Mouse (Mus musculus) adrenal gland, postnatal 10 days (tissue): ENCODE measurements around the gene Cyp2f2. TPM values are rescaled to one million over a fixed set of nuclear protein-coding genes. Genes with fewer than 3 reads are reported as not detected.

ENCODE experiments used
- DNase-seq: peaks from one replicate; pipeline ENCODE4 v3.0.0; 2021; ENCODE audit warnings: mixed read lengths
- long read RNA-seq, 2 experiments: library from polyadenylated mRNA; stranded (forward); transcript quantifications; one replicate each; pipeline ENCODE4 v2.0.0; 2021
- total RNA-seq, 2 experiments: library from RNA; stranded (reverse); gene quantifications; 2 replicates each; pipeline ENCODE4 v1.2.3; 2021

Gene Cyp2f2
- total RNA-seq, result 100 to 1,000 TPM; 291 to 323 TPM
- long read RNA-seq, experiment 1, transcript Cyp2f2-201 (10 exons, 1,866 nt), result major isoform, 173 of 257 reads
- long read RNA-seq, experiment 1, partial matches to known transcripts, result 74 of 257 reads
- long read RNA-seq, experiment 1, other reads (novel, unspliced or antisense), result 10 of 257 reads
- long read RNA-seq, experiment 2, transcript Cyp2f2-201 (10 exons, 1,866 nt), result major isoform, 152 of 191 reads
- long read RNA-seq, experiment 2, partial matches to known transcripts, result 31 of 191 reads
- long read RNA-seq, experiment 2, other reads (novel, unspliced or antisense), result 8 of 191 reads

- DNase-seq, result peak; percentile 71
Measured at GRCm38 (mm10) chr7:27119676-27120075, at the start of gene Cyp2f2. TSS of gene Cyp2f2 (plus strand) at chr7:27119909.

DNA sequence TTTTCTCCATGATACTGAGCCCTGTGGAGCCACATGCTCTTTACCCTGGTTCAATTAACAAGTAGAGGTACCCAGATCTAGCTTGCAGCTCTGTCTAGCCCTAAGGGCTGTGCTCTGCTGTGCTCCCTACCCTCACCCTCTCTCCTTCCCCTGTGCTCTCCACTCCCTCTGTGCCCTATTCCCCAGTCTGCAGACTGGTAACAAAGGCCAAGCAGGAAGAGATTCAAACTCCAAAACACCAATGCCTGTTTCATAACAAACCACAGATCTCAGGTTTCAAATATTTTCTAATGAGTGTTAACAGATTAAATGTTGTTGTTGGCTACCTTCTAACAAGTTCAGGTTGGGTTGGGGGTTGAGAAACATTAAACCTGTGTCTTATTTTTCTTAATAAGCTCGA, 41.1 kb upstream of the Cyp2f2 start:
- DNase-seq, result no peak

DNA sequence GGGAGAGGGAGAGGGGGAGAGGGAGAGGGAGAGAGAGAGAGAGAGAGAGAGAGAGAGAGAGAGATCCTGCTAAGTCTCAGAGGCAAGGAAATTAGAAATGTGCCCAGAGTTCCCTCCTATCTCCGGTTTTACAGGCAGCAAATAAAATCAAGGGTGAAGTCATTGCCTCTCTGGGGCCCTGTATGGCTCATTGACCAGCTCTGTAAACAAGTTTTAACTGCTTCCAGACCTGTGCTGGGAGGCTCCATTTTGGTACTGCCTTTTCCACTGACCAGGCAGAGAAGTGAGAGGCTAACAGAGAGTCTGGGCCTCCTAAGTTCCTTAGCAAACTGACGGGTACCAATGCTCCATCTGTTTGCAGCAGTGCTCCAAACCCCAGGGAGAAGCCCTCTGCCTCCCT, 38.1 kb upstream of the Cyp2f2 start:
- no peak for DNase-seq

DNA sequence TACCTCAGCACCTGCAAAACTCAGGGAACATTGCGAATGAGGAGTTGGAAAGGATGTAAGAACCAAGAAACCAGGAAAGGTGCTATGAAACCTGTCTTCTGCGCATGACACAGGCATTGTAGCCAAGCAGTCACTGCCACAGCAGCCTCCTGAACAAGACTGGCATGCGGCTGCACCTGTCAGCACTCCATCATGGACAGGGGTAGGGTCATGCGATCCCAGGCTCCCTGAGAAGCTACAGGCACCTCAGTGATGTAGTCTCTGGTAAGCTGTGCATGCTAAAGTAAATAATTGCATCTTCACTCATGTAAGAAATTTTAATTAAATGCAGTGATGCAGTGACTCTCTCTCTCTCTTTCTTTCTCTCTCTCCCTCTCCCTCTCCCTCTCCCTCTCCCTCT, 28.7 kb upstream of the Cyp2f2 start:
- no peak for DNase-seq

- no peak for DNase-seq
Measured at GRCm38 (mm10) chr7:27092038-27092703, 27.5 kb upstream of the Cyp2f2 start.

DNA sequence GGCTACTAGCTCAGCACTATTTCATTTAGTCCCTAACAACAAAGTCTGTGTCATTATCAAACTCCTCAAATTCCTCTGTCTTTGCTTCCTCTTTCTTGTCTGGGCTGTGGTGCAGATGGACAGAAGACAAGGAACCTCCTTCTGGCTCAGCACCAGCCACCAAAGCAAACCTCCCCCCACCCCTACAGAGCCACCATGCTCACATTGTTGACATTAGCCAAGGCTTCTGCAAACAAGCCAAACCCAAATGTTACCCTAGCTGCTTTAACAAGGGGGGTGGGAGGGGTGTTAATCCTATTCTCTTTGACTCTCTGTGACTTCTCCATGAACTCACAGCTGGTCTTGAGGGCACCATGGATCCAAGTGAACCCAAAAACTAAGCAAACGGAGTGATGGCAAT, 26.8 kb upstream of the Cyp2f2 start:
- no peak for DNase-seq

DNA sequence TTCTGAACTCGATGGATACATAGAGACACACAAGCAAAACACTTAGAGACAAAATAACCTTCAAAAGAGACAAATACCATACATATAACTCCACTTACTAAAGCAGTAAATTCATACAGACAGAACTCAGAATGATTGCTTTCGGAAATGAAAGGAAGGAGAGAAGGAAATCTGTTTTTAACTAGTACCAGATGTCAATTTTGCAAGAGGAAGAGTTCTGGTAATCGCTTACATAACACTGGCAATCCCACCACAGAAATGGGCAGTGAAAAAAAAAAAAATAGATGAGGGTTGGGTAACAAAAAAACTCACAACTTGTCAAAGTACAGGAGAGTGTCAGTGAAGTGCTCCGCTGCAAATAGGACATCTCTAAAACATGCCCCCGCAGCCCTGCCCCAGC, 14.8 kb upstream of the Cyp2f2 start:
- no peak for DNase-seq

GRCm38 (mm10) chr7:27110327-27110726, 9.4 kb upstream of the Cyp2f2 start:
- DNase-seq, result no peak

DNA sequence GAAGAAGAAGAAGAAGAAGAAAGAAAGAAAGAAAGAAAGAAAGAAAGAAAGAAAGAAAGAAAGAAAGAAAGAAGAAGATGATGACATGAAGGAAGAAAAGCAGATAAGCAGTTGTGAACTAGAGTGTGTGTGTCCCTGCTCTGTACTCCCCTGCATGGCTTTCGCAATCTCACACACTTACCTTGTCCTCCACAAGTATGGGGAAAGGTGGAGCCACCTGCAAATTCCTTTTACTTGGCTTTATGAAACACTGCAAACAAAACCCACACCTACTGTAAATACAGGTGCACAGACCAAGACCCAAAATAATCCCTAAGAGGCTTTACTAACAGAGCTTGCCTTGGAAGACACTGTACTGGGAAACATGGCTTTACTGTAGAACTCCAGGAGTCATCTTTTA, 8.7 kb upstream of the Cyp2f2 start:
- DNase-seq, result no peak

DNA sequence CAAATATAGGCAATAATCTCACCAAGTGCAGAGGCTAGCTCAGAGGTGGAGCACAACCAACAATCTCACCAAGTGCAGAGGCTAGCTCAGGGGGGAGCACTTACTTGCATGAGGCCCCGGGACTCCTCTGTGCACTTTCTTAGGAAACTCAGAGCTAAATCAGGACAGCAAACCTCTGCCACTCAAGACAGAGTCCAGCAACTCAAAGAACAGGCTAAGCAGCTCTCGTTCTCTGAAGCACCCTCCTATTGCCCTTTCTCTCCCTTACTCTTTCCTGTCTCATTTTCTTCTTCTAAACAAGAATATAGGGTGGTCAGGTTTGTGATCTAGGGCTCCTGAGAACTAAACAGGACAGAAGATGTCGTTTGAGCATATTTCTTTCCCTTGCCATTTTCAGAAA, 7.7 kb upstream of the Cyp2f2 start:
- DNase-seq, result no peak

DNA sequence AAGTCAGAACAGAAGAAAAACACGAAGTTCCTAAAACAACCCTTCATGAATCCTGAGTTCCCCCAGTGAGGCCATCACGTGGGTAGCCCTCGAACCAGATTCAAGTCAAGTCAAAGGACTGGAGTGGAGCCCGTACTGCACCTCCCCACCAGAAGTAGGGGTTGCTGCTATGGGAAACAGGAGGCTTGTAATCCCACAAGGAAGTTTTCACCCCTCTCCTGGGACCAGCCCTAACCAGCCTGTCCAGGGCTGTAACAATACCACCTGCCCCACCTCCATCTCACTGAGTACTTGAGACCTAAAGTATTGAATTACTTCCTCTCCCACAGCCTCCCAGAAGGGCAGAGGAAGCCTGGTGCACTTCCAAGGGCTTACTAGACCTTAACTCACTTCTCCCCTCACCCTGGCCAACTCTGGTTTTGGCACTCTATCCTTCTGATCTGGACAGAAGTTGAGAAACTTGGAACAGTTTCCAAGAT, 1.6 kb upstream of the Cyp2f2 start:
- DNase-seq, result peak; percentile 68

- no peak for DNase-seq
Measured at GRCm38 (mm10) chr7:27124305-27124832, 4.7 kb downstream of the Cyp2f2 start.

DNA sequence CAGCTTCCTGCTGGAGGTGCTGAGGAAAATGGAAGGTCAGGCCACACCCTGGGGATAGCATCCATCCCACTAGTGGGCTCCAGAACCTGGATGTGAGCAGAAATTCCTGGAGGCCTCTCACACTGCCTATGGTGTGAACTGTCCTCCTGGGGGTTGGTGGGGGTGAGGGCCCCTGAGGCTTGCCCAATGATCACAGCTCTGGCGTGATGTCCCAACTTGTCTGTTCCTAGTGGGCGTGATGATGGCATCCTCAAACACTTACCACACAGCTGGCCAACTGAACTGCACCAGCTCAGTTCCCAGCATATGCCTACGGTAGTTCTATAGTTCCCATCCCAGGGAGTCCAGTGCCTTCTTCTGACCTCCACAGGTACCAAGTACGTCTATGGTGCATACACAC, 5.3 kb downstream of the Cyp2f2 start:
- no peak for DNase-seq

- peak; percentile 67 for DNase-seq
Measured at GRCm38 (mm10) chr7:27128162-27128561, 8.5 kb downstream of the Cyp2f2 start.

GRCm38 (mm10) chr7:27128946-27129345, 9.2 kb downstream of the Cyp2f2 start:
- DNase-seq, result no peak

DNA sequence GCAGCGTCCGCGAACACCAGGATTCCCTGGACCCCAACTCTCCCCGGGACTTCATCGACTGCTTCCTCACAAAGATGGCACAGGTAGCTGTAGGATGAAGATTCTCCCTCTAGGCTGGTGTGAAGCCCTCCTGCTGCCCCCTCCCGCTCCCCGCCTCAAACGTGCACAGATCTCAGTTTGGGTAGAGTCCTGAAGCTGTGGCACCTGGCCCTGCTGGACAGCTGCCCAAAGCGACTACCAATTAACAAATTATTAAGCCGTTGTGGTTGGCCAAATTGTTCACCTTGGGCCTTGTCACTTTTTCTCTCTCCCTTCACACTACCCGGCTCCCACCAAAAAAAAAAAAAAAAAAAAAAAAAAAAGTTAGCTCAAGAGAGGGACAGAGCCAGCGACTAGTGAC, 10.1 kb downstream of the Cyp2f2 start:
- no peak for DNase-seq

- DNase-seq, result no peak
Measured at GRCm38 (mm10) chr7:27130521-27131370, 11.0 kb downstream of the Cyp2f2 start.

- no peak for DNase-seq
Measured at GRCm38 (mm10) chr7:27131387-27131786, 11.7 kb downstream of the Cyp2f2 start.

DNA sequence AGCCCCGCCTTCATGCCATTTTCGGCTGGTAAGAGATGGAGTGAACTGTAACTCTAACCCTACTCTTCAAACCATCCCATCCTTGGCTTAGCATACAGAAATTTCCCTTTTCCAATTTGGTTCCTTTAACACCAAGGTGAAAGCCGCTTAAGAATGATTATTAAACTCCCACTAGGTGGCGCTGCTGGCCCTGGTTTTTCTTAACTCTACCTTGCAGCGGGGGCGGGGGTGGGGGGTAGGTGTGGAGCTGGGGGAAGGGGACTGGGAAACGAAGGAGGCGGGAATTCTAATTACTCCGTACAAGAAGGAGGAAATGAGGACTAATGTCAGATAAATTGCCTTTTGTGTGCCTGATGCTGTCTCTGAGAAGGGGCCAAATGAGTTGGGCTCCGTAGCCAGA, 12.9 kb downstream of the Cyp2f2 start:
- peak; percentile 73 for DNase-seq

GRCm38 (mm10) chr7:27133156-27133555, 13.4 kb downstream of the Cyp2f2 start:
- peak; percentile 56 for DNase-seq

GRCm38 (mm10) chr7:27133757-27134156, 14.0 kb downstream of the Cyp2f2 start:
- DNase-seq, result no peak

DNA sequence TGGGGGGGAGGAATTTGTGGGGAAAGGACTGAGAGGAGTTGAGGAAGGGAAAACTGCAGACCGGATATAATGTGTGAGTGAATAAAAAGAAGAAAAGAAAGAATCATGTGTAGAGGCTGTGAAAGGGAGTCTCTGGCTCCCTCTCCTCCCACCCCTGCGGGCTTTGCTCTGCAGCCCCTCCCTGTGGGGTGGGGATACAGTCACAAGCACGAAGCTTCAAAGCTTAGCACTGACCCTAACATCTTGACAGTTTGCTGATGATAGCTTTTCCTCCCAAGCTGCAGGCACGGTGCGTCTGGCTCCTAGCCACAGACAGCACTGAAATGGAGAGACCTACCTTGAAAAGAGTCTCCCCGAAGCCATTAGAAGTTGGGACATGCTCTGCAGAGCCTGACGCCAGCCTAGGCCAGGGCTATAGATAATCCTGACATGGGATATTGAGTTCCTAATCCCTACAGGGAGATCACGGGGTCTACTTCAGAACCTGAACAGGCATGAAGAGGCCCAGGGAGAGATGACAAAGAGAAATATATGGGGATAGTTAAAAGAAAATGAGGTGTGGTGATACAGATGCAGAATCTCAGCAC, 16.8 kb downstream of the Cyp2f2 start:
- no peak for DNase-seq
